Mouse (Mus musculus) ES-CJ7 (cell line): ENCODE measurements around the gene Ddx3y.
A peak's percentile ranks its signal among the peaks of the same experiment; 100 is the strongest.

ENCODE experiments used
- DNase-seq: peaks from one replicate; pipeline ENCODE4 v3.0.0; 2011; ENCODE audit warnings: low read depth, low spot score

The Ddx3y gene

GRCm38 (mm10) chrY:1286171-1286795, at the start of gene Ddx3y:
Gene Ddx3y, minus strand, starts transcription at chrY:1286629.
- DNase-seq = peak; percentile 82

- no peak for DNase-seq
These were observed 7.3 kb upstream of the Ddx3y start for GRCm38 (mm10) chrY:1293708-1294107.

GRCm38 (mm10) chrY:1285735-1286134, 694 bp downstream of the Ddx3y start:
- no peak for DNase-seq

DNA sequence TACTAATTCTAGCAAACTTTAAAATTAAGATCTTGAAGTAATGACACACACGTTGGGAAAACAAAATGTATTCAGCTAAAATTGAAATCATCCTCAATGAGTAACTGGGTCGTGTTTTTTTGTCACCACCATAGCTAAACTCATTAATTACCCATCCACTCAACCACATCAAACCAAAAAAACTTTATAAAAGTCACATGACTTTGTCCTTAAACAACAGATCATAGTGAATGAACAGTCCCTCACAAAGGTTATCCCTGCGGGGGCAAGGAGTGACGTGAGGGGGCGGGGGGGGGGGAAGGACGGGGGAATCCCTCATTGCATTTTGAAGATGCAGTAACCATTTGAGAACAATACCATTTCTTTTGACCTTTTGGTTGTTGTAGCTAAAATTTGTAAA, 40.3 kb downstream of the Ddx3y start:
- DNase-seq = no peak

GRCm38 (mm10) chrY:1245426-1245863, 41.0 kb downstream of the Ddx3y start, which contains the start of gene Uty:
Gene Uty, minus strand, starts transcription at chrY:1245759.
- peak; percentile 85 for DNase-seq

- peak; percentile 7 for DNase-seq
These were observed 41.5 kb downstream of the Ddx3y start for GRCm38 (mm10) chrY:1244940-1245339.

DNA sequence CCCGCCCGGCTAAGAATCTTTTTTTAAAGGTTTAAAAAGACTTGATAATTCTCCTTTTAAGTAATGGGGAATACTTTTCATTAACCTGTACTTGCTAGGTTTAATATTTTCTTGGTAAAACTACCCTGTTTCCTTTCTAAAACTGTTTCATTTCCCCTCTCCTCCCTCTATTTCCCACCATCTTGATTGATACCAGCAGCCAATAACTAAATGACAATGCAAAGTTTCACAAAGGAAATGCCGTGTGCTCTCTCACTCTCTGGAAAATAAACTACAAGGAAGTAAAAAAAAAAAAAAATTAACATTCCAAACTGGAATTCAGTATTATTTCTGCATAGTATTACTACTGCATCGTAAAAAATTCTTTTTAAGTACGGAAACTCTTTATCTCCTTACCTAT, 42.0 kb downstream of the Ddx3y start:
- no peak for DNase-seq

DNA sequence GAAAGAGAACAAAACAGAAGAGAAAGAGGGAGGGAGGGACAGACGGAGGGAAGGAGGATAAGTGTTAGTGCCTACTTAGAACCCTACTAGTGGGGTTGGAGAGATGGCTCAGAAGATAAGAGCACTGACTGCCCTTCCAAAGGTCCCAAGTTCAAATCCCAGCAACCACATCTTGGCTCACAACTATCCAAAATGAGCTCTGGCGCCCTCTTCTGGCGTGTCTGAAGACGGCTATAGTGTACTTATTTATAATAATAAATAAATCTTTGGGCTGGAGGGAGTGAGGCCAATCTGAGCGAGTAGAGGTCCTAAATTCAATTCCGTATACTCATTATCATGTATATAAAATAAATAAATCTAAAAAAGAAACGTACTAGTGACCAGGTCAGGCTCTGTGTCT, 66.4 kb downstream of the Ddx3y start:
- peak; percentile 11 for DNase-seq
